Comparison of ENCODE assay signal across 9 mouse cellular contexts in the genomic region with DNA sequence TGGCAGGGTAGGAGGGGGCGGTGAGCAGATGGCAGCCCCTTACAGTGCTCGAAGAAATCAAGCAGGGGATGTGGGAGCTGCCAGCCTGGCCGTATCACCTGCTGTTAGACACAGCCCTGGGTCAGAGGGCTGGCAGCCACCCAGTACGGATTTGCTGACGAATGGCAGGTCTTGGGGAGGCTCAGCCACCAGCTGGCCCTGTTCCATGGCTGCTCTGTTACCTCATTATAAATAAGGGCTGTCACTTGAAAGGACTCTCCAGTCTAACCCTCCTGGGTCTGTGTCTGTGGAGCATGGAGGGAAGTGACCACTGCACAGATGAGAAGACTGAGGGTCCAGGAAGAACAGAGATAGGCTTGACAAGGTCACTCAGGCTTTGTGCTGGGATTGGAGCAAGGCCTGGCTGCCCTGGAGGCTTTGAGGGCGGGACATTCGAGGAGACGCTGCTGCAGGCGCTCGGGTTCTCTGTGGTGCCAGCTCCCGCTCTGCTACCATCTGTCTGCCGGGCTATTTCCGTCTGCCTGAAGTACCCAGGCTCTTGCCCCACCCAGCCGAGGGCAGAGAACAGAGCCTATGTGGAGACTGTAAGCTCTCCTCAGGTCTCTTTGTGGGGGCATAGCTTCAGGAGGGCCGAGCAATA.
DNase-seq lines count a peak whose midpoint lies in the region; ATAC-seq and TF ChIP-seq lines count a peak whose summit lies in the region.
"Had no signal": no experiment of that assay in that cellular context is flagged by ENCODE, and none has a peak within 500 bp of the region (broad histone marks: within the 10 kb centered on the region; RNA-seq: fewer than 3 reads in every experiment).

No protein-coding gene starts in this region.

- ATAC-seq in embryonic facial prominence, embryonic 11.5 days (replicated peaks; ENCODE audit: insufficient number of reproducible peaks, low FRiP score, low TSS enrichment, low read depth), result 0 out of 2 replicates have a peak, but pooled peaks have one; percentile 22
- ATAC-seq in forebrain, embryonic 16.5 days, result peak; percentile 64
- peak; percentile 71 for ATAC-seq in neural tube, embryonic 13.5 days (ENCODE audit: low read depth)
- ATAC-seq in heart, embryonic 12.5 days (ENCODE audit: insufficient number of reproducible peaks, low FRiP score), result no peak
- ATAC-seq in stomach, postnatal 0 days (ENCODE audit: low FRiP score, low TSS enrichment), result no peak

- no peak overlapping the region for H3K9ac ChIP-seq in embryonic facial prominence, embryonic 11.5 days (replicated peaks; ENCODE audit: low read length)
- peak overlapping the region; percentile 27 for H3K9ac ChIP-seq in forebrain, embryonic 16.5 days (replicated peaks; ENCODE audit: low read depth, low read length)
- no peak overlapping the region for H3K9ac ChIP-seq in neural tube, embryonic 13.5 days
- H3K9ac ChIP-seq in heart, embryonic 12.5 days, result no peak overlapping the region
- H3K9ac ChIP-seq in stomach, postnatal 0 days (ENCODE audit: low read length), result no peak overlapping the region

- H3K27me3 ChIP-seq in embryonic facial prominence, embryonic 11.5 days (ENCODE audit: control insufficient read depth, insufficient read depth, low read length), result no peaks in the 10 kb centered on the region
- H3K27me3 ChIP-seq in embryonic facial prominence, embryonic 10.5 days (replicated peaks; ENCODE audit: low read depth, poor library complexity, severe bottlenecking), result no peaks in the 10 kb centered on the region; the same call in 1 of the 2 replicates
- H3K27me3 ChIP-seq in forebrain, embryonic 16.5 days (replicated peaks; ENCODE audit: control insufficient read depth, insufficient read depth, low read length), result no peaks in the 10 kb centered on the region
- H3K27me3 ChIP-seq in neural tube, embryonic 13.5 days, result no peaks in the 10 kb centered on the region
- H3K27me3 ChIP-seq in heart, embryonic 12.5 days (replicated peaks), result peaks cover 8% of the 10 kb centered on the region; the same call in 1 of the 2 replicates
- H3K27me3 ChIP-seq in stomach, postnatal 0 days (ENCODE audit: control insufficient read depth, insufficient read depth, low read length), result no peaks in the 10 kb centered on the region

- no peak overlapping the region for H3K4me3 ChIP-seq in embryonic facial prominence, embryonic 11.5 days (ENCODE audit: low read depth, low read length)
- H3K4me3 ChIP-seq in embryonic facial prominence, embryonic 10.5 days, result no peak overlapping the region
- no peak overlapping the region for H3K4me3 ChIP-seq in forebrain, embryonic 16.5 days (replicated peaks; ENCODE audit: low read length)
- H3K4me3 ChIP-seq in neural tube, embryonic 13.5 days, result no peak overlapping the region
- H3K4me3 ChIP-seq in heart, embryonic 12.5 days, result no peak overlapping the region
- no peak overlapping the region for H3K4me3 ChIP-seq in stomach, postnatal 0 days (ENCODE audit: low read depth, low read length)
- H3K4me3 ChIP-seq: myocyte had no signal

- WGBS in embryonic facial prominence, embryonic 11.5 days, result 60% methylated on average over 15 of the region's 15 CpGs
- WGBS in embryonic facial prominence, embryonic 10.5 days, result 68% methylated on average over 15 of the region's 15 CpGs
- WGBS in forebrain, embryonic 16.5 days, result 17% methylated on average over 15 of the region's 15 CpGs
- WGBS in neural tube, embryonic 13.5 days, result 23% methylated on average over 15 of the region's 15 CpGs
- WGBS in heart, embryonic 12.5 days, result 73% methylated on average over 15 of the region's 15 CpGs
- 58% methylated on average over 15 of the region's 15 CpGs for WGBS in stomach, postnatal 0 days

- DNase-seq in embryonic facial prominence, embryonic 11.5 days (ENCODE audit: low spot score), result no peak
- no peak for DNase-seq in embryonic facial prominence, embryonic 10.5 days (ENCODE audit: low spot score)
- DNase-seq in adrenal gland, postnatal 25 days, result peak; percentile 65
- no peak for DNase-seq in thymus, postnatal 36 days
- no peak for DNase-seq in stomach, postnatal 0 days (ENCODE audit: low spot score)

- H3K9me3 ChIP-seq in embryonic facial prominence, embryonic 11.5 days (replicated peaks; ENCODE audit: control insufficient read depth, low read length), result no peaks in the 10 kb centered on the region
- no peaks in the 10 kb centered on the region for H3K9me3 ChIP-seq in embryonic facial prominence, embryonic 10.5 days
- no peaks in the 10 kb centered on the region for H3K9me3 ChIP-seq in forebrain, embryonic 16.5 days (ENCODE audit: control insufficient read depth, low read length)
- no peaks in the 10 kb centered on the region for H3K9me3 ChIP-seq in neural tube, embryonic 13.5 days
- H3K9me3 ChIP-seq in heart, embryonic 12.5 days (replicated peaks), result no peaks in the 10 kb centered on the region
- H3K9me3 ChIP-seq in stomach, postnatal 0 days (ENCODE audit: control insufficient read depth, low read length), result no peaks in the 10 kb centered on the region

- H3K4me2 ChIP-seq in embryonic facial prominence, embryonic 11.5 days (ENCODE audit: low read depth, low read length), result no peak overlapping the region
- peak overlapping the region; percentile 26; the same call in 1 of the 2 replicates for H3K4me2 ChIP-seq in forebrain, embryonic 16.5 days (ENCODE audit: low read length)
- H3K4me2 ChIP-seq in neural tube, embryonic 13.5 days, result no peak overlapping the region
- no peak overlapping the region for H3K4me2 ChIP-seq in heart, embryonic 12.5 days
- H3K4me2 ChIP-seq in stomach, postnatal 0 days (replicated peaks; ENCODE audit: low read depth), result no peak overlapping the region

- H3K4me1 ChIP-seq in embryonic facial prominence, embryonic 11.5 days (ENCODE audit: control insufficient read depth, insufficient read depth, low read length), result no peaks in the 10 kb centered on the region
- peaks cover 8% of the 10 kb centered on the region for H3K4me1 ChIP-seq in embryonic facial prominence, embryonic 10.5 days
- H3K4me1 ChIP-seq in forebrain, embryonic 16.5 days (replicated peaks; ENCODE audit: control insufficient read depth, insufficient read depth, low read length), result peaks cover 60% of the 10 kb centered on the region
- peaks cover 64% of the 10 kb centered on the region for H3K4me1 ChIP-seq in neural tube, embryonic 13.5 days (replicated peaks)
- H3K4me1 ChIP-seq in heart, embryonic 12.5 days (replicated peaks), result no peaks in the 10 kb centered on the region
- H3K4me1 ChIP-seq in stomach, postnatal 0 days (replicated peaks; ENCODE audit: control insufficient read depth, insufficient read depth), result no peaks in the 10 kb centered on the region

- H3K36me3 ChIP-seq in embryonic facial prominence, embryonic 11.5 days (replicated peaks; ENCODE audit: control insufficient read depth, insufficient read depth, low read depth, low read length), result no peaks in the 10 kb centered on the region
- H3K36me3 ChIP-seq in embryonic facial prominence, embryonic 10.5 days (replicated peaks), result no peaks in the 10 kb centered on the region
- H3K36me3 ChIP-seq in forebrain, embryonic 16.5 days (ENCODE audit: control insufficient read depth, insufficient read depth), result no peaks in the 10 kb centered on the region
- H3K36me3 ChIP-seq in neural tube, embryonic 13.5 days, result no peaks in the 10 kb centered on the region
- H3K36me3 ChIP-seq in heart, embryonic 12.5 days, result no peaks in the 10 kb centered on the region
- H3K36me3 ChIP-seq in stomach, postnatal 0 days (ENCODE audit: control insufficient read depth, insufficient read depth, low read length), result no peaks in the 10 kb centered on the region

- H3K27ac ChIP-seq in embryonic facial prominence, embryonic 11.5 days (replicated peaks; ENCODE audit: low read depth, low read length), result no peak overlapping the region
- no peak overlapping the region for H3K27ac ChIP-seq in embryonic facial prominence, embryonic 10.5 days (replicated peaks)
- H3K27ac ChIP-seq in forebrain, embryonic 16.5 days (ENCODE audit: low read length), result peak overlapping the region; percentile 94
- H3K27ac ChIP-seq in neural tube, embryonic 13.5 days (replicated peaks), result peak overlapping the region; percentile 80
- H3K27ac ChIP-seq in heart, embryonic 12.5 days (ENCODE audit: poor library complexity, severe bottlenecking), result no peak overlapping the region
- H3K27ac ChIP-seq in stomach, postnatal 0 days (replicated peaks), result no peak overlapping the region

- TF ChIP-seq EP300 in stomach, postnatal 0 days (optimal IDR thresholded peaks at IDR 0.05), result no peak

- TF ChIP-seq CTCF in stomach, postnatal 0 days (IDR thresholded peaks at IDR 0.05; ENCODE audit: low read depth), result no peak

Comparison
In these comparisons a context has a peak if more than half of its experiments do, and no peak if none do; other contexts are left out.
1. ATAC-seq: peak in embryonic facial prominence, embryonic 11.5 days (single experiment), forebrain, embryonic 16.5 days (single experiment) and neural tube, embryonic 13.5 days (single experiment); none in heart, embryonic 12.5 days (single experiment) and stomach, postnatal 0 days (single experiment).
2. H3K27ac ChIP-seq: peak in forebrain, embryonic 16.5 days (single experiment) and neural tube, embryonic 13.5 days (single experiment); none in embryonic facial prominence, embryonic 11.5 days (single experiment), embryonic facial prominence, embryonic 10.5 days (single experiment), heart, embryonic 12.5 days (single experiment) and stomach, postnatal 0 days (single experiment).